ENCODE assay signal across 46 mouse cellular contexts in the genomic region with DNA sequence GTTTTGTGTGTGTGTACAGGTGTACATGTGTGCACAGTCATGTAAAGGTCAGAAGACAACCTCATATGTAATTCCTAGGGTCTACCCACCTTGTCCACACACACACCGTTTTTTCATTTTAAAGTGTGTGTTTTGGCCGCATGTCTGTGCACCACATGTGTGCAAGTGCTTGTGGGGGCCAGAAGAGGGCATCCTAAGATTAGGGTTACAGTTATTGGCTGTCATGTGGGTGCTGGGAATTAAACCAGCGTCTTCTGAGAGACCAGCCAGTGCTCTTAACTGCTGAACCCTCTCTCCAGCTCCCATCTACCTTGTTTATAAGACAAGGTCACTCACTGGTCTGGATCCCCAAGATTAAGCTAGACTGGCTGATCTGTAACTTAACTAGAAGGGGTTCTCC. TPM values are rescaled to one million over a fixed set of nuclear protein-coding genes. Genes with fewer than 3 reads are reported as not detected.
"Had no signal": no experiment of that assay in that cellular context is flagged by ENCODE, and none has a peak within 500 bp of the region (broad histone marks: within the 10 kb centered on the region; RNA-seq: fewer than 3 reads in every experiment).

No protein-coding gene starts in this region.

- H3K4me3 ChIP-seq: limb, embryonic 10.5 days; limb, embryonic 12.5 days; limb, embryonic 13.5 days; limb, embryonic 15.5 days; liver, embryonic 12.5 days; liver, embryonic 13.5 days; liver, embryonic 15.5 days; lung, embryonic 15.5 days; megakaryocyte, embryonic 14.5 days; midbrain, embryonic 10.5 days; midbrain, embryonic 12.5 days; midbrain, embryonic 13.5 days; midbrain, embryonic 15.5 days; myocyte; neural tube, embryonic 12.5 days; neural tube, embryonic 13.5 days had no signal

- H3K4me1 ChIP-seq: liver, embryonic 12.5 days; liver, embryonic 13.5 days; liver, embryonic 15.5 days; megakaryocyte, embryonic 14.5 days; midbrain, embryonic 15.5 days had no signal

- H3K9me3 ChIP-seq: limb, embryonic 13.5 days; limb, embryonic 15.5 days; liver, embryonic 15.5 days; lung, embryonic 15.5 days; midbrain, embryonic 12.5 days; midbrain, embryonic 13.5 days; midbrain, embryonic 15.5 days; neural tube, embryonic 12.5 days; neural tube, embryonic 13.5 days had no signal

- H3K27ac ChIP-seq: limb, embryonic 10.5 days; limb, embryonic 12.5 days; limb, embryonic 13.5 days; limb, embryonic 15.5 days; liver, embryonic 12.5 days; liver, embryonic 13.5 days; liver, embryonic 14.5 days; liver, embryonic 15.5 days; lung, embryonic 15.5 days; macrophage; midbrain, embryonic 10.5 days; midbrain, embryonic 12.5 days; midbrain, embryonic 13.5 days; midbrain, embryonic 15.5 days; neural tube, embryonic 12.5 days; neural tube, embryonic 13.5 days had no signal

- H3K4me2 ChIP-seq: limb, embryonic 12.5 days; limb, embryonic 13.5 days; limb, embryonic 15.5 days; liver, embryonic 11.5 days; liver, embryonic 12.5 days; liver, embryonic 13.5 days; liver, embryonic 15.5 days; lung, embryonic 14.5 days; lung, embryonic 15.5 days; midbrain, embryonic 11.5 days; midbrain, embryonic 12.5 days; midbrain, embryonic 13.5 days; midbrain, embryonic 15.5 days; neural tube, embryonic 12.5 days; neural tube, embryonic 13.5 days had no signal

- DNase-seq: left cerebral cortex, postnatal 4 days; liver; liver, embryonic 13.5 days; liver, postnatal 0 days; lung, adult 18-20 months; lung, adult 2 months; lung, embryonic 14.5 days; lung, postnatal 10 days; lung, postnatal 14 days; lung, postnatal 36 days; lung, postnatal 4 days; midbrain, embryonic 14.5 days had no signal

- H3K27me3 ChIP-seq: lung, embryonic 15.5 days had no signal

- H3K9ac ChIP-seq: limb, embryonic 12.5 days; limb, embryonic 13.5 days; limb, embryonic 15.5 days; liver, embryonic 12.5 days; liver, embryonic 13.5 days; liver, embryonic 14.5 days; liver, embryonic 15.5 days; liver, postnatal 0 days; lung, embryonic 14.5 days; lung, embryonic 15.5 days; midbrain, embryonic 12.5 days; midbrain, embryonic 13.5 days; midbrain, embryonic 15.5 days; neural tube, embryonic 12.5 days; neural tube, embryonic 13.5 days had no signal

- ATAC-seq: liver, embryonic 12.5 days; liver, postnatal 0 days; lung, postnatal 0 days; midbrain, embryonic 13.5 days; midbrain, embryonic 15.5 days; midbrain, embryonic 16.5 days had no signal

- H3K36me3 ChIP-seq: limb, embryonic 10.5 days; limb, embryonic 12.5 days; limb, embryonic 13.5 days; limb, embryonic 15.5 days; liver, embryonic 12.5 days; liver, embryonic 13.5 days; liver, embryonic 15.5 days; lung, embryonic 15.5 days; midbrain, embryonic 10.5 days; midbrain, embryonic 12.5 days; midbrain, embryonic 13.5 days; midbrain, embryonic 15.5 days; neural tube, embryonic 12.5 days; neural tube, embryonic 13.5 days had no signal

RNA-seq across cellular contexts. Expression of gene Crocc2, which starts 26.4 kb away (rescaled TPM):
- total RNA-seq: liver, adult 2 months; megakaryocyte progenitor cell, adult 5-6 weeks; megakaryocyte, adult 5-6 weeks; megakaryocyte-erythroid progenitor cell, adult 5-6 weeks; monocyte, adult 5-6 weeks had no signal
- polyA plus RNA-seq: liver, adult 2 months; liver, embryonic 13.5 days; liver, embryonic 15.5 days; liver, postnatal 0 days; macrophage; myocyte had no signal

RNA-seq across cellular contexts. Expression of gene 2310007B03Rik, which starts 34.2 kb away (rescaled TPM):
- total RNA-seq: left cerebral cortex, postnatal 14 days; left cerebral cortex, postnatal 25 days; left cerebral cortex, postnatal 36 days; left cerebral cortex, postnatal 4 days; liver, adult 2 months; megakaryocyte progenitor cell, adult 5-6 weeks; megakaryocyte, adult 5-6 weeks; megakaryocyte-erythroid progenitor cell, adult 5-6 weeks; monocyte, adult 5-6 weeks had no signal
- polyA plus RNA-seq: liver, embryonic 12.5 days; macrophage; midbrain, embryonic 13.5 days; midbrain, embryonic 14.5 days; neural tube, embryonic 13.5 days had no signal

RNA-seq across cellular contexts. Expression of gene Sned1, which starts 40.7 kb away (rescaled TPM):
- total RNA-seq: megakaryocyte-erythroid progenitor cell, adult 5-6 weeks had no signal

RNA-seq across cellular contexts. Expression of gene Agxt, which starts 59.9 kb away (rescaled TPM):
- total RNA-seq: left cerebral cortex, postnatal 14 days; left cerebral cortex, postnatal 25 days; left cerebral cortex, postnatal 36 days; left cerebral cortex, postnatal 4 days; megakaryocyte progenitor cell, adult 5-6 weeks; megakaryocyte, adult 5-6 weeks; megakaryocyte-erythroid progenitor cell, adult 5-6 weeks; midbrain, postnatal 0 days; monocyte, adult 5-6 weeks had no signal
- polyA plus RNA-seq: limb, embryonic 11.5 days; limb, embryonic 12.5 days; limb, embryonic 13.5 days; limb, embryonic 14.5 days; limb, embryonic 15.5 days; lung, adult 2 months; lung, embryonic 14.5 days; lung, embryonic 15.5 days; lung, embryonic 16.5 days; macrophage; midbrain, embryonic 10.5 days; midbrain, embryonic 11.5 days; midbrain, embryonic 12.5 days; midbrain, embryonic 13.5 days; midbrain, embryonic 14.5 days; midbrain, embryonic 15.5 days; midbrain, embryonic 16.5 days; midbrain, postnatal 0 days; myocyte; neural tube, embryonic 11.5 days; neural tube, embryonic 12.5 days; neural tube, embryonic 13.5 days had no signal
